Comparison of ENCODE assay signal across 8 mouse cellular contexts in genomic region chr3:88146376-88147112, GRCm38 (mm10). TPM values are rescaled to one million over a fixed set of nuclear protein-coding genes. Genes with fewer than 3 reads are reported as not detected.
DNase-seq lines count a peak whose midpoint lies in the region; ATAC-seq and TF ChIP-seq lines count a peak whose summit lies in the region.

No protein-coding gene starts in this region.

- no peaks in the 10 kb centered on the region for H3K9me3 ChIP-seq in embryonic facial prominence, embryonic 12.5 days
- H3K9me3 ChIP-seq in hindbrain, postnatal 0 days (ENCODE audit: low read length): no peaks in the 10 kb centered on the region

- 35% methylated on average over 5 of the region's 5 CpGs for WGBS in embryonic facial prominence, embryonic 12.5 days
- WGBS in hindbrain, postnatal 0 days: 46% methylated on average over 5 of the region's 5 CpGs

- peak overlapping the region; percentile 95 for H3K27ac ChIP-seq in left cerebral cortex, adult 2 months
- H3K27ac ChIP-seq in embryonic facial prominence, embryonic 12.5 days: 0 out of 2 replicates have a peak overlapping the region, but pooled peaks have one; percentile 9
- no peak overlapping the region for H3K27ac ChIP-seq in hindbrain, postnatal 0 days

- H3K36me3 ChIP-seq in embryonic facial prominence, embryonic 12.5 days: no peaks in the 10 kb centered on the region
- H3K36me3 ChIP-seq in hindbrain, postnatal 0 days (ENCODE audit: insufficient read depth, low read length): no peaks in the 10 kb centered on the region

- peak overlapping the region; percentile 98; the same call in 1 of the 2 replicates for H3K4me3 ChIP-seq in left cerebral cortex, adult 2 months
- H3K4me3 ChIP-seq in embryonic facial prominence, embryonic 12.5 days: no peak overlapping the region
- no peak overlapping the region for H3K4me3 ChIP-seq in hindbrain, postnatal 0 days (ENCODE audit: low read length)

- intact Hi-C loops in left cerebral cortex, adult 2 months (cut with DNase I): no loop called here
- intact Hi-C loops in left cerebral cortex, postnatal 4 days (cut with DNase I): no loop called here

- H3K4me1 ChIP-seq in embryonic facial prominence, embryonic 12.5 days: peaks cover 77% of the 10 kb centered on the region
- H3K4me1 ChIP-seq in hindbrain, postnatal 0 days (ENCODE audit: insufficient read depth, low read length): peaks cover 66% of the 10 kb centered on the region

- peak overlapping the region; percentile 12; the same call in 1 of the 2 replicates for H3K9ac ChIP-seq in embryonic facial prominence, embryonic 12.5 days
- 0 out of 2 replicates have a peak overlapping the region, but pooled peaks have one; percentile 0 for H3K9ac ChIP-seq in hindbrain, postnatal 0 days (replicated peaks; ENCODE audit: low read length)

- DNase-seq in left cerebral cortex, adult 2 months (ENCODE audit: extremely low spot score in 1 of 2, low spot score in 2 of 2): no peak
- DNase-seq in left cerebral cortex, postnatal 4 days: no peak
- DNase-seq in hindbrain, postnatal 0 days (ENCODE audit: low spot score): no peak
- peak; percentile 55 for DNase-seq in naive thymus-derived CD4-positive, alpha-beta T cell, adult 2 months (ENCODE audit: low read depth)
- DNase-seq in testis, postnatal 10 days (ENCODE audit: low spot score): no peak
- no peak for DNase-seq in cerebellum, adult 9-10 months

- H3K27me3 ChIP-seq in embryonic facial prominence, embryonic 12.5 days: no peaks in the 10 kb centered on the region
- no peaks in the 10 kb centered on the region for H3K27me3 ChIP-seq in hindbrain, postnatal 0 days (ENCODE audit: insufficient read depth, low read length)

- ATAC-seq in embryonic facial prominence, embryonic 12.5 days (ENCODE audit: insufficient number of reproducible peaks, insufficient read depth, low FRiP score, low TSS enrichment): no peak
- no peak for ATAC-seq in hindbrain, postnatal 0 days
- no peak for ATAC-seq in monocyte, adult 5-6 weeks (replicated peaks; ENCODE audit: insufficient number of reproducible peaks, low FRiP score, low TSS enrichment, poor library complexity, severe bottlenecking)

- no peak for TF ChIP-seq CTCF in left cerebral cortex, adult 2 months (IDR thresholded peaks at IDR 0.05)
- no peak for TF ChIP-seq CTCF in hindbrain, postnatal 0 days (IDR thresholded peaks at IDR 0.05; ENCODE audit: low read depth)

- H3K4me2 ChIP-seq in embryonic facial prominence, embryonic 12.5 days (replicated peaks): 0 out of 2 replicates have a peak overlapping the region, but pooled peaks have one; percentile 25
- H3K4me2 ChIP-seq in hindbrain, postnatal 0 days (ENCODE audit: low read depth, low read length): no peak overlapping the region

RNA-seq across cellular contexts. Expression of gene Mef2d, which starts 4.4 kb away (rescaled TPM):
- 100 to 1,000 TPM; 223 to 225 TPM for total RNA-seq in left cerebral cortex, adult 2 months (2021)
- total RNA-seq in left cerebral cortex, postnatal 4 days (2021): 100 to 1,000 TPM; 113 to 121 TPM
- 16.9 and 17.7 TPM in 2 replicates for polyA plus RNA-seq in embryonic facial prominence, embryonic 12.5 days (2016; fragmentation: Nextera tagmentation; extraction: Ambion mirVana)
- total RNA-seq in hindbrain, postnatal 0 days (2014; rRNA removed): 44.0 and 50.3 TPM in 2 replicates
- polyA plus RNA-seq in hindbrain, postnatal 0 days (2015; fragmentation: Nextera tagmentation; extraction: Ambion mirVana): 13.4 and 19.2 TPM in 2 replicates
- total RNA-seq in monocyte, adult 5-6 weeks (2017): 94.8 to 111 TPM (median 99.0 TPM) in 3 replicates
